Mouse (Mus musculus) intestine, postnatal 0 days (tissue): ENCODE measurements around the gene Aloxe3. TPM values are rescaled to one million over a fixed set of nuclear protein-coding genes. Genes with fewer than 3 reads are reported as not detected.
A peak's percentile ranks its signal among the peaks of the same experiment; 100 is the strongest.

Experiments
- ATAC-seq: fragments of 200-750 bp; cut with Nextera tagmentation; 2 replicates; pipeline ENCODE4 v1.8.0; 2017; ENCODE audit warnings: mild to moderate bottlenecking, moderate TSS enrichment, moderate library complexity
- H3K27ac ChIP-seq: fragments of 300-500 bp; sonication (generic); 2 replicates; pipeline ENCODE4 v1.5.1; 2014; ENCODE audit warnings: mild to moderate bottlenecking, low read depth, low read length, moderate library complexity
- H3K27me3 ChIP-seq: fragments of 300-500 bp; sonication (generic); replicated peaks from 2 replicates; pipeline ENCODE4 v1.6.1; 2014; ENCODE audit warnings: low read length, mixed read lengths; ENCODE audit not compliant: control insufficient read depth, insufficient read depth
- H3K36me3 ChIP-seq: fragments of 300-500 bp; sonication (generic); 2 replicates; pipeline ENCODE4 v1.6.1; 2014; ENCODE audit warnings: mild to moderate bottlenecking, moderate library complexity; ENCODE audit not compliant: control insufficient read depth, insufficient read depth
- H3K4me1 ChIP-seq: fragments of 300-500 bp; sonication (generic); replicated peaks from 2 replicates; pipeline ENCODE4 v1.6.1; 2014; ENCODE audit warnings: antibody characterized with exemption, low read length, mixed read lengths; ENCODE audit not compliant: control insufficient read depth, insufficient read depth
- H3K4me2 ChIP-seq: fragments of 300-500 bp; sonication (generic); replicated peaks from 2 replicates; pipeline ENCODE4 v1.6.1; 2014; ENCODE audit warnings: low read depth, mild to moderate bottlenecking, moderate library complexity
- H3K4me3 ChIP-seq: fragments of 300-500 bp; sonication (generic); 2 replicates; pipeline ENCODE4 v1.5.1; 2014; ENCODE audit warnings: low read depth, low read length
- H3K9ac ChIP-seq: fragments of 300-500 bp; sonication (generic); 2 replicates; pipeline ENCODE4 v1.6.1; 2014; ENCODE audit warnings: mild to moderate bottlenecking, low read depth, low read length
- H3K9me3 ChIP-seq: fragments of 300-500 bp; sonication (generic); 2 replicates; pipeline ENCODE4 v1.6.1; 2016; ENCODE audit warnings: mixed run types; ENCODE audit not compliant: control insufficient read depth
- CTCF ChIP-seq: sonication (generic); IDR thresholded peaks from 2 replicates; pipeline ENCODE4 v1.5.1; 2016; ENCODE audit warnings: low read depth, mild to moderate bottlenecking, control low read depth, antibody characterized with exemption, moderate library complexity
- WGBS: fragments of 180-500 bp; shearing (Covaris S2); extraction: QIAGEN DNeasy Blood & Tissue Kit; methylation state at CpG from one replicate; pipeline ENCODE4 v1.1.7; 2014; 5-methylcytosine and 5-hydroxymethylcytosine counted together
- polyA plus RNA-seq: library from polyadenylated mRNA; unstranded; fragments of >200 nt; fragmentation: Nextera tagmentation; extraction: Ambion mirVana; gene quantifications from 2 replicates; pipeline ENCODE4 v1.2.1, GENCODE M21; 2015

Aloxe3 gene
- polyA plus RNA-seq, 1 experiment from 2014 or later = 0.82 TPM

DNA sequence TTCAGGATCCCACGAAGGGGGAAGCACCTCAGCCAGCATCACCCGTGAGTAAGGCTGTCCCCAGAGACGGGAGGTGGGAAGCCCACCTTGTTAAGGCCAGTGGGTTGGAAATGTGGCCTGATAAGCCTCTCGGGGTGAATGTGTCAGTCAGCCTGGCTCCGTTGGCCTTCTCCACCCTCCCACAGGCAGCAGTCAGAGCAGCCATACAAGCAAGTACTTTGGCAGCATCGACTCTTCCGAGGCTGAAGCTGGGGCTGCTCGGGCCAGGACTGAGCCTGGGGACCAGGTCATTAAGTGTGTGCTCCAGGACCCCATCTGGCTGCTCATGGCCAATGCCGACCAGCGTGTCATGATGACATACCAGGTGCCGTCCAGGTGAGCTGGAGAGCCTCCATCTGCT, 18.0 kb upstream of the Aloxe3 start:
- TF ChIP-seq CTCF = no peak
- WGBS = 88% methylated on average over 11 of the region's 11 CpGs
- ATAC-seq = no peak

DNA sequence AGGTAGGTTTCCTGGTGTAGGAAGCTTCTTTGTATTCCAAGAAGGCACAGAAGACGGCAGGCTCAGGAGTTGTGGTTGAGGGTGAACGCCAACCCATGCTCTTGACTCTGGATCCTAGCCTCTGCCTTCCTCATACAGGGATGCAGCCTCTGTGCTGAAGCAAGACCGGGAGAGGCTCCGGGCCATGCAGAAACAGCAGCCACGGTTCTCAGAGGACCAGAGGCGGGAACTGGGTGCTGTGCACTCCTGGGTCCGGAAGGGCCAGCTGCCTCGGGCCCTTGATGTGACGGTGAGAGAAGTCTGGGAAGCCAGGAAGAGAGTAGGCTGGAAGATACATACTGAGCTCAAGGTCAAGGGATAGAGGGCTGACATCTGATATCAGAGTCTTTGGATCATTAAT, 17.5 kb upstream of the Aloxe3 start:
- TF ChIP-seq CTCF = no peak
- no peak for ATAC-seq
- no peaks in the 10 kb centered on the region for H3K9me3 ChIP-seq
- no peak overlapping the region for H3K4me2 ChIP-seq
- 91% methylated on average over 9 of the region's 9 CpGs for WGBS
- H3K9ac ChIP-seq = no peak overlapping the region
- H3K36me3 ChIP-seq = peaks cover 63% of the 10 kb centered on the region
- no peak overlapping the region for H3K27ac ChIP-seq
- H3K27me3 ChIP-seq = no peaks in the 10 kb centered on the region
- H3K4me3 ChIP-seq = no peak overlapping the region
- no peaks in the 10 kb centered on the region for H3K4me1 ChIP-seq

More for the DNA sequence above, 18.0 kb upstream of the Aloxe3 start:
- H3K27ac ChIP-seq = no peak overlapping the region
- peaks cover 69% of the 10 kb centered on the region for H3K36me3 ChIP-seq
- H3K27me3 ChIP-seq = no peaks in the 10 kb centered on the region
- no peak overlapping the region for H3K9ac ChIP-seq
- H3K4me3 ChIP-seq = no peak overlapping the region
- no peak overlapping the region for H3K4me2 ChIP-seq
- H3K9me3 ChIP-seq = no peaks in the 10 kb centered on the region
- H3K4me1 ChIP-seq = no peaks in the 10 kb centered on the region

DNA sequence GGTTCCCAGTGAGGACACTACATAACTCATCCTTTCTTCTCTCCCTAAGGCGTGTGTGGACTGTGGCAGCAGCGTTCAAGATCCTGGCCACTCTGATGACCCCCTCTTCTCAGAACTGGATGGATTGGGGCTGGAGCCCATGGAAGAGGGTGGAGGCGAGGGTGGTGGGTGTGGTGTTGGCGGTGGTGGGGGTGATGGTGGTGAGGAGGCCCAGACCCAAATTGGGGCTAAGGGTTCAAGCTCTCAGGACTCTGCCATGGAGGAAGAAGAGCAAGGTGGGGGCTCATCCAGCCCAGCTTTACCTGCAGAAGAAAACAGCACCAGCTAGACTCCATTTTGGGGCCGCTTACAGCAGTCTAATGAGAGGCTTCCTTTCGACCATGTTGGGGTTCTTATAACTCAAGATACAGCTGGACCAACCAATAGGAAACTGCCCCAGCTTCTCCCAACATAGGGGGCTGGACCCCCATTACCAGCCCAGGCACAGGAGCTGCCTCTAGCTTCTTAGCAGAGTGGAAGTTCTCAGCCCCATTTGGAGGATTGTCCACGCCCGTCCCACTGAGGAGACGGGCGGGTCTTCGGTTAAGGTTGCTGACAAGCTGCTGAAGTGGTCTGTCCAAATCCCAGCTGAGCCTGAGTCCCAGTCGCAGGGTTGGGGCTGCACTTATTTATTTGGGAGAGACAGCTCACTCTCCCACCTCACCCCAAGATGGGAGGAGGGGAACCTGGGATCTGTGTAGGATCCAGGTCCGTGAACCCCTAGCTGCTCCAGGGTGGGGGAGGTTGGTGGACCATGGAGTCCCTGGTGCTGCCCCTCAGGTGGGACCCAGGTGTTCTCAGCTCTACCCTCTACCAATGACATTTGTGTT, 16.4 kb upstream of the Aloxe3 start:
- no peaks in the 10 kb centered on the region for H3K27me3 ChIP-seq
- peaks cover 53% of the 10 kb centered on the region for H3K36me3 ChIP-seq
- H3K9me3 ChIP-seq = no peaks in the 10 kb centered on the region
- no peak overlapping the region for H3K9ac ChIP-seq
- no peak for ATAC-seq
- H3K4me1 ChIP-seq = no peaks in the 10 kb centered on the region
- H3K27ac ChIP-seq = no peak overlapping the region
- WGBS = 80% methylated on average over 13 of the region's 13 CpGs
- TF ChIP-seq CTCF = no peak
- H3K4me3 ChIP-seq = no peak overlapping the region
- H3K4me2 ChIP-seq = peak overlapping the region; percentile 65; the same call in 1 of the 2 replicates

DNA sequence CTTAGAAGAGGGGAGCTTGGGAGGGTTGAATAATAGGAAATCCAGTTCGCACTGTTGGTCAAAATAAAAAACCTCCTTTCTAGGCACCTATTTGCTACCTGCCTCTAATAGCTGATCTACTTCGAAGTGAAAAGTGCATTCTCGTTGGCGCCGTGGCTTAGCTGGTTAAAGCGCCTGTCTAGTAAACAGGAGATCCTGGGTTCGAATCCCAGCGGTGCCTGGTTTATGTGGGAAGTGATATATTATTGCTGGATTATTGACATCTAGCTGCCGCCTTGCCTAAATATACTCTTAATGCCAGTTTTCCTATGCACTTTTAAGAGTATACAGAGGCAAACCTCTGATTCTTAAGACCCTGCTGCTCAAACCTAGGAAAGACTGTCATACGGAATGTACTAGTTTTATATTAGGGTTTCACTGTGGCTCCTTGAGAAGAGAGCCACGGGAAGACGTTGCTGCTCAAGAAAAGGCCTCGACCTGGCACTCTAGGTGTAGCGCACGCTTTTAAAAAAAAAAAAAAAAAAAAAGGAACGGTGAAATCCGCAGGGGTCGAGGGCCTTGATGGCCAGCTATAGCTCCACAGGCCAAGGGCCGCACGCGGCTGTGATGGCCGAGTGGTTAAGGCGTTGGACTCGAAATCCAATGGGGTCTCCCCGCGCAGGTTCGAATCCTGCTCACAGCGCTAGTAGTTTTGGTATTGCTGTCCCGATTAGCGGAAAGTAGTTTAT, 15.2 kb upstream of the Aloxe3 start:
- H3K27me3 ChIP-seq = no peaks in the 10 kb centered on the region
- H3K4me2 ChIP-seq = peak overlapping the region; percentile 65
- no peaks in the 10 kb centered on the region for H3K4me1 ChIP-seq
- H3K9me3 ChIP-seq = no peaks in the 10 kb centered on the region
- H3K4me3 ChIP-seq = peak overlapping the region; percentile 42
- H3K27ac ChIP-seq = no peak overlapping the region; the same call in 1 of the 2 replicates
- peaks cover 41% of the 10 kb centered on the region for H3K36me3 ChIP-seq
- peak; percentile 52 for ATAC-seq
- H3K9ac ChIP-seq = peak overlapping the region; percentile 44
- 2% methylated on average over 30 of the region's 30 CpGs for WGBS
- no peak for TF ChIP-seq CTCF

DNA sequence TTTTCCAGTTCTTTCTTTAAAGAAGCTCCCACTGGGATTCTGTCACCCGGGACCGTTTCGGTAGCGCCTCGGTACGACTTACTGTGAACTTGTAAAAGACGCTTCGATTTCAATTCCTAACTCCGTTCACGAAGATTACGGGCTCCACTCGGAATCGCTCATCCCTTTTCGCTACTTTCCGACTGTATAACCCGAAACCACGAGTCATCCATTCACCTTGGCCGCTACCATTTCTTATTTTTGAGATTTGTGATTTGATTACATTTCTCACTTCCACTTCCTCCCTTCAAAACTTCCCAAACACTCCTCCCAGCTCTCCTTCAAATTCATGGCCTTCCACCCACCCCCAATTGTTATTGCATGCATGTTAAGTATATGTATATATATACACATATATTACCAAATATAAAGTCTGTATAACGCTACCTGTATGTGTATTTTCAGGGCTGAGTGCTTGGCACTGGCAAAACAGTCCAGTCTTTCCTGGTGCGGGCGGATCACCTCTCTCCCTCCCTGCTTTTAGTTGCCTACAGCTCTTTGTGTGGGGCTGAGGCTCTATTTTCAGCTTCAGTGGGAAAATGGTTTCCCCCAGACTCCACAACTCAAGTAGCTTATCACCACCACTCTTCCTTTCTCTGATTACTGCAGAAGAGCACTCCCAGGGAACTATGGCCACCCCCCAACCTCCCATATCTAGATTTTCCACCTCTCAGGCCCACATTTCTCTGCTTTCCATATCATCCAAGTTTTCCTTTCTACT, 14.5 kb upstream of the Aloxe3 start:
- Histone ChIP-seq H3K4me3 (peak overlapping the region; percentile 42), H3K36me3 (peaks cover 33% of the 10 kb centered on the region), H3K9me3 (no peaks in the 10 kb centered on the region), H3K9ac (peak overlapping the region; percentile 44; the same call in 1 of the 2 replicates), H3K4me2 (peak overlapping the region; percentile 65), H3K27me3 (no peaks in the 10 kb centered on the region), H3K27ac (no peak overlapping the region; the same call in 1 of the 2 replicates), H3K4me1 (no peaks in the 10 kb centered on the region)
- ATAC-seq = no peak
- TF ChIP-seq CTCF = no peak
- 8% methylated on average over 21 of the region's 21 CpGs for WGBS

DNA sequence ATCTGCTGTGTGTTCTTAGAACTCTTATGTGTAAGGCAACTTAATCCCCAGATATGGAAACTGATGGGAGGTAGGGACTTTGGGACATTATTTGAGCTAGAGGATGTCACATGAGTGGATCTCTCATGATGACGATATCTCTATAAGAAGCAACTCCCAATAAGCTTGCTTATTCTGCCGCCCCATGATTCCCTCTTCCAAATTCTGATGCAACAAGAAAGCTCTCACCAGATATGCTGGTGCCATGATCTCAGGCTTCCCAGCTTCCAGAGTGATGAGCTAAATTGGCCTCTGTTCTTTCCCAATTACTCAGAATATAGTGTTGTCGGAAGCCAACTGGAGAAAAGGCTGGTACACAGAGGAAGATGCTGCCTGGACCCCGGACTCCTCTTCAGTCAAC, 13.8 kb upstream of the Aloxe3 start:
- WGBS = 72% methylated on average over 4 of the region's 4 CpGs
- no peak overlapping the region; the same call in 1 of the 2 replicates for H3K4me2 ChIP-seq
- H3K9ac ChIP-seq = no peak overlapping the region
- H3K9me3 ChIP-seq = no peaks in the 10 kb centered on the region
- H3K27me3 ChIP-seq = no peaks in the 10 kb centered on the region
- no peak for TF ChIP-seq CTCF
- no peak overlapping the region for H3K27ac ChIP-seq
- H3K36me3 ChIP-seq = peaks cover 27% of the 10 kb centered on the region
- no peak for ATAC-seq
- no peak overlapping the region for H3K4me3 ChIP-seq
- H3K4me1 ChIP-seq = no peaks in the 10 kb centered on the region
